Mouse (Mus musculus) kidney, postnatal 0 days (tissue): ENCODE results near the gene Gab2. TPM values are rescaled to one million over a fixed set of nuclear protein-coding genes. Genes with fewer than 3 reads are reported as not detected.

Source experiments
- ATAC-seq: fragments of 200-750 bp; cut with Nextera tagmentation; replicated peaks from 2 replicates; pipeline ENCODE4 v1.8.0; 2017; ENCODE audit warnings: low read depth, moderate number of reproducible peaks, moderate TSS enrichment, moderate library complexity; ENCODE audit not compliant: low FRiP score
- DNase-seq: peaks from one replicate; pipeline ENCODE4 v3.0.0-alpha.2; 2016; ENCODE audit warnings: low spot score
- H3K27ac ChIP-seq: fragments of 300-500 bp; sonication (generic); 2 replicates; pipeline ENCODE4 v1.5.1; 2014; ENCODE audit warnings: mild to moderate bottlenecking
- H3K27me3 ChIP-seq: fragments of 300-500 bp; sonication (generic); 2 replicates; pipeline ENCODE4 v1.6.1; 2014; ENCODE audit warnings: low read length, mixed read lengths; ENCODE audit not compliant: insufficient read depth
- H3K36me3 ChIP-seq: fragments of 300-500 bp; sonication (generic); 2 replicates; pipeline ENCODE4 v1.6.1; 2014; ENCODE audit warnings: low read length, mixed read lengths; ENCODE audit not compliant: insufficient read depth
- H3K4me1 ChIP-seq: fragments of 300-500 bp; sonication (generic); replicated peaks from 2 replicates; pipeline ENCODE4 v1.6.1; 2014; ENCODE audit warnings: antibody characterized with exemption, low read length, mixed read lengths; ENCODE audit not compliant: insufficient read depth
- H3K4me2 ChIP-seq: fragments of 300-500 bp; sonication (generic); 2 replicates; pipeline ENCODE4 v1.6.1; 2014; ENCODE audit warnings: mild to moderate bottlenecking, low read length, moderate library complexity, mixed read lengths
- H3K4me3 ChIP-seq: fragments of 300-500 bp; sonication (generic); replicated peaks from 2 replicates; pipeline ENCODE4 v1.5.1; 2014; ENCODE audit warnings: low read depth, low read length
- H3K9ac ChIP-seq: fragments of 300-500 bp; sonication (generic); 2 replicates; pipeline ENCODE4 v1.6.1; 2014; ENCODE audit warnings: low read depth, low read length
- H3K9me3 ChIP-seq: fragments of 300-500 bp; sonication (generic); replicated peaks from 2 replicates; pipeline ENCODE4 v1.6.1; 2016; ENCODE audit warnings: low read length, inconsistent platforms, mixed read lengths
- CTCF ChIP-seq: IDR thresholded peaks from 2 replicates; pipeline ENCODE4 v1.5.1; 2016; ENCODE audit warnings: antibody characterized with exemption, low read depth, mild to moderate bottlenecking, moderate library complexity
- WGBS: fragments of 180-500 bp; shearing (Covaris S2); extraction: QIAGEN DNeasy Blood & Tissue Kit; methylation state at CpG from one replicate; pipeline ENCODE4 v1.1.7; 2014; 5-methylcytosine and 5-hydroxymethylcytosine counted together
- polyA plus RNA-seq: library from polyadenylated mRNA; unstranded; fragments of >200 nt; fragmentation: Nextera tagmentation; extraction: Ambion mirVana; gene quantifications from 2 replicates; pipeline ENCODE4 v1.2.1, GENCODE M21; 2015

The Gab2 gene
- polyA plus RNA-seq, 1 experiment from 2014 or later = 10.6 TPM

GRCm38 (mm10) chr7:97325156-97325985, 244.0 kb downstream of the Gab2 start:
- no peak overlapping the region for H3K27ac ChIP-seq
- H3K9me3 ChIP-seq = no peaks in the 10 kb centered on the region
- TF ChIP-seq CTCF = no peak
- 14% methylated on average over 92 of the region's 96 CpGs for WGBS
- ATAC-seq (peak; percentile 26; the same call in 1 of the 2 replicates), DNase-seq (no peak)
- H3K4me1 ChIP-seq = peaks cover 6% of the 10 kb centered on the region; the same call in 1 of the 2 replicates
- no peaks in the 10 kb centered on the region for H3K36me3 ChIP-seq
- peaks cover 12% of the 10 kb centered on the region for H3K27me3 ChIP-seq
- H3K4me2 ChIP-seq = peak overlapping the region; percentile 55
- peak overlapping the region; percentile 26 for H3K4me3 ChIP-seq
- 0 out of 2 replicates have a peak overlapping the region, but pooled peaks have one; percentile 18 for H3K9ac ChIP-seq

GRCm38 (mm10) chr7:97327376-97327775, 246.0 kb downstream of the Gab2 start:
- no peak for TF ChIP-seq CTCF
- no peak overlapping the region for H3K9ac ChIP-seq
- H3K36me3 ChIP-seq = no peaks in the 10 kb centered on the region
- no peaks in the 10 kb centered on the region for H3K9me3 ChIP-seq
- H3K4me2 ChIP-seq = no peak overlapping the region
- H3K27me3 ChIP-seq = peaks cover 12% of the 10 kb centered on the region
- ATAC-seq (no peak), DNase-seq (no peak)
- 95% methylated on average over 4 of the region's 4 CpGs for WGBS
- no peak overlapping the region for H3K27ac ChIP-seq
- peaks cover 13% of the 10 kb centered on the region; the same call in 1 of the 2 replicates for H3K4me1 ChIP-seq
- no peak overlapping the region for H3K4me3 ChIP-seq

GRCm38 (mm10) chr7:97328891-97329588, 247.7 kb downstream of the Gab2 start:
- Histone ChIP-seq H3K4me2 (no peak overlapping the region), H3K27ac (no peak overlapping the region), H3K4me3 (no peak overlapping the region), H3K9ac (no peak overlapping the region), H3K36me3 (no peaks in the 10 kb centered on the region), H3K4me1 (peaks cover 21% of the 10 kb centered on the region), H3K27me3 (peaks cover 12% of the 10 kb centered on the region), H3K9me3 (no peaks in the 10 kb centered on the region)
- TF ChIP-seq CTCF = no peak
- ATAC-seq = no peak
- DNase-seq = peak; percentile 29
- 52% methylated on average over 13 of the region's 13 CpGs for WGBS

- H3K36me3 ChIP-seq = no peaks in the 10 kb centered on the region
- no peaks in the 10 kb centered on the region for H3K9me3 ChIP-seq
- no peak overlapping the region for H3K27ac ChIP-seq
- H3K4me2 ChIP-seq = no peak overlapping the region
- TF ChIP-seq CTCF = no peak
- DNase-seq = no peak
- peaks cover 21% of the 10 kb centered on the region for H3K4me1 ChIP-seq
- ATAC-seq = no peak
- WGBS = 79% methylated on average over 3 of the region's 3 CpGs
- no peak overlapping the region for H3K4me3 ChIP-seq
- peaks cover 12% of the 10 kb centered on the region for H3K27me3 ChIP-seq
- H3K9ac ChIP-seq = no peak overlapping the region
Observed at GRCm38 (mm10) chr7:97329676-97330075, 248.3 kb downstream of the Gab2 start.

GRCm38 (mm10) chr7:97330931-97331645, 249.7 kb downstream of the Gab2 start:
- ATAC-seq (no peak), DNase-seq (no peak)
- H3K36me3 ChIP-seq = no peaks in the 10 kb centered on the region
- peaks cover 15% of the 10 kb centered on the region for H3K4me1 ChIP-seq
- no peak for TF ChIP-seq CTCF
- peak overlapping the region; percentile 73 for H3K4me3 ChIP-seq
- H3K9me3 ChIP-seq = no peaks in the 10 kb centered on the region
- H3K4me2 ChIP-seq = peak overlapping the region; percentile 89
- H3K9ac ChIP-seq = peak overlapping the region; percentile 69; the same call in 1 of the 2 replicates
- no peak overlapping the region for H3K27ac ChIP-seq
- H3K27me3 ChIP-seq = no peaks in the 10 kb centered on the region
- WGBS = 61% methylated on average over 11 of the region's 11 CpGs
